Mouse (Mus musculus) MEL (cell line): ENCODE data around the gene Gm813. TPM values are rescaled to one million over a fixed set of nuclear protein-coding genes. Genes with fewer than 3 reads are reported as not detected.

Experiments
- DNase-seq: peaks from one replicate; pipeline ENCODE4 v3.0.0; 2011; ENCODE audit warnings: low read depth, low spot score
- H3K27ac ChIP-seq: 2 replicates; pipeline ENCODE4 v1.5.1; 2012; ENCODE audit warnings: low read depth, mild to moderate bottlenecking, control low read depth, low read length, moderate library complexity; ENCODE audit not compliant: control insufficient read depth
- H3K27me3 ChIP-seq, 2 experiments: fragments of 150-350 bp in 1 of 2; sonication (generic) in 1 of 2; 2 replicates each; pipeline ENCODE4 v1.6.1; 2012; ENCODE audit warnings: low read length in 2 of 2, mild to moderate bottlenecking in 2 of 2, improper control_type of control experiment in 1 of 2, moderate library complexity in 1 of 2; ENCODE audit not compliant: insufficient read depth in 2 of 2, control insufficient read depth in 1 of 2
- H3K36me3 ChIP-seq, 2 experiments: 2 replicates each; pipeline ENCODE4 v1.6.1; 2012 to 2014; ENCODE audit warnings: low read length in 2 of 2, improper control_type of control experiment in 1 of 2, inconsistent platforms in 1 of 2, mild to moderate bottlenecking in 1 of 2; ENCODE audit not compliant: insufficient read depth in 2 of 2, control insufficient read depth in 1 of 2
- H3K4me1 ChIP-seq, 2 experiments: fragments of 150-350 bp in 1 of 2; sonication (generic) in 1 of 2; 2 replicates each; pipeline ENCODE4 v1.6.1; 2012; ENCODE audit warnings: low read length in 2 of 2, improper control_type of control experiment in 1 of 2, mild to moderate bottlenecking in 1 of 2; ENCODE audit not compliant: insufficient read depth in 2 of 2, control insufficient read depth in 1 of 2
- H3K4me3 ChIP-seq, 2 experiments: fragments of 150-350 bp in 1 of 2; sonication (generic) in 1 of 2; 2 replicates each; pipeline ENCODE4 v1.5.1; 2012; ENCODE audit warnings: low read depth in 2 of 2, low read length in 2 of 2, mild to moderate bottlenecking in 2 of 2, moderate library complexity in 2 of 2, control low read depth in 1 of 2, improper control_type of control experiment in 1 of 2; ENCODE audit not compliant: control insufficient read depth in 1 of 2, insufficient read depth in 1 of 2
- H3K79me2 ChIP-seq: 2 replicates; pipeline ENCODE4 v1.6.1; 2012; ENCODE audit warnings: mild to moderate bottlenecking, low read length, moderate library complexity; ENCODE audit not compliant: control insufficient read depth, poor library complexity, insufficient read depth
- H3K9ac ChIP-seq: 2 replicates; pipeline ENCODE4 v1.6.1; 2012; ENCODE audit warnings: low read depth, mild to moderate bottlenecking, control low read depth, low read length, moderate library complexity; ENCODE audit not compliant: control insufficient read depth, poor library complexity, severe bottlenecking
- H3K9me3 ChIP-seq: fragments of 150-350 bp; sonication (generic); replicated peaks from 2 replicates; pipeline ENCODE4 v1.6.1; 2012; ENCODE audit warnings: mild to moderate bottlenecking, low read length, improper control_type of control experiment, moderate library complexity; ENCODE audit not compliant: insufficient read depth
- BHLHE40 ChIP-seq: IDR thresholded peaks from 2 replicates; pipeline ENCODE4 v1.6.1; 2012; ENCODE audit warnings: low read depth, mild to moderate bottlenecking, inconsistent platforms, low read length, improper control_type of control experiment, borderline replicate concordance
- CHD1 ChIP-seq: IDR thresholded peaks from 2 replicates; pipeline ENCODE4 v1.6.1; 2012; ENCODE audit warnings: low read depth, mild to moderate bottlenecking, inconsistent platforms, low read length, improper control_type of control experiment
- CHD2 ChIP-seq: IDR thresholded peaks from 2 replicates; pipeline ENCODE4 v1.6.1; 2011; ENCODE audit warnings: low read length, improper control_type of control experiment
- CTCF ChIP-seq, 3 experiments: IDR thresholded peaks in 2 of 3; conservative IDR thresholded peaks in 1 of 3; 2 replicates each; pipeline ENCODE4 v1.5.1; 2011 to 2012; ENCODE audit warnings: low read length in 3 of 3, low read depth in 2 of 3, mild to moderate bottlenecking in 2 of 3, improper control_type of control experiment in 1 of 3, inconsistent platforms in 1 of 3, mixed read lengths in 1 of 3, moderate library complexity in 1 of 3; ENCODE audit not compliant: control insufficient read depth in 1 of 3, insufficient read depth in 1 of 3, poor library complexity in 1 of 3, severe bottlenecking in 1 of 3
- E2F4 ChIP-seq: IDR thresholded peaks from 2 replicates; pipeline ENCODE4 v1.6.1; 2011; ENCODE audit warnings: low read depth, low read length, improper control_type of control experiment, borderline replicate concordance
- ELF1 ChIP-seq: IDR thresholded peaks from 2 replicates; pipeline ENCODE4 v1.6.1; 2014; ENCODE audit warnings: low read depth, mild to moderate bottlenecking, inconsistent platforms, low read length, improper control_type of control experiment, moderate library complexity
- EP300 ChIP-seq, 2 experiments: IDR thresholded peaks; 2 replicates each; pipeline ENCODE4 v1.6.1; 2011; ENCODE audit warnings: improper control_type of control experiment in 2 of 2, low read length in 2 of 2, low read depth in 1 of 2, mild to moderate bottlenecking in 1 of 2
- ETS1 ChIP-seq: IDR thresholded peaks from 2 replicates; pipeline ENCODE4 v1.6.1; 2012; ENCODE audit warnings: low read depth, mild to moderate bottlenecking, inconsistent platforms, low read length, improper control_type of control experiment, moderate library complexity
- GABPA ChIP-seq: IDR thresholded peaks from 2 replicates; pipeline ENCODE4 v1.6.1; 2012; ENCODE audit warnings: low read depth, mild to moderate bottlenecking, inconsistent platforms, low read length, improper control_type of control experiment, moderate library complexity
- GATA1 ChIP-seq: IDR thresholded peaks from 2 replicates; pipeline ENCODE4 v1.6.1; 2011; ENCODE audit warnings: low read depth, low read length, improper control_type of control experiment
- HCFC1 ChIP-seq: IDR thresholded peaks from 2 replicates; pipeline ENCODE4 v1.6.1; 2012; ENCODE audit warnings: low read depth, mild to moderate bottlenecking, inconsistent platforms, low read length, improper control_type of control experiment, moderate library complexity
- JUND ChIP-seq: IDR thresholded peaks from 2 replicates; pipeline ENCODE4 v1.6.1; 2011; ENCODE audit warnings: low read depth, mild to moderate bottlenecking, improper control_type of control experiment, low read length
- KAT2A ChIP-seq: conservative IDR thresholded peaks from 2 replicates; pipeline ENCODE4 v1.6.1; 2012; ENCODE audit warnings: low read depth, low read length, improper control_type of control experiment, inconsistent platforms
- MAFK ChIP-seq: IDR thresholded peaks from 2 replicates; pipeline ENCODE4 v1.6.1; 2011; ENCODE audit warnings: low read depth, mild to moderate bottlenecking, low read length, improper control_type of control experiment, borderline replicate concordance
- MAX ChIP-seq: IDR thresholded peaks from 2 replicates; pipeline ENCODE4 v1.6.1; 2011; ENCODE audit warnings: low read length, improper control_type of control experiment
- MAZ ChIP-seq: IDR thresholded peaks from 2 replicates; pipeline ENCODE4 v1.6.1; 2012; ENCODE audit warnings: low read depth, mild to moderate bottlenecking, inconsistent platforms, low read length, improper control_type of control experiment
- MEF2A ChIP-seq: IDR thresholded peaks from 2 replicates; pipeline ENCODE4 v1.6.1; 2014; ENCODE audit warnings: low read depth, mild to moderate bottlenecking, inconsistent platforms, low read length, improper control_type of control experiment; ENCODE audit not compliant: poor library complexity, insufficient replicate concordance, severe bottlenecking; ENCODE audit errors: extremely low read depth
- MXI1 ChIP-seq: IDR thresholded peaks from 2 replicates; pipeline ENCODE4 v1.6.1; 2011; ENCODE audit warnings: mild to moderate bottlenecking, low read depth, low read length, improper control_type of control experiment
- MYB ChIP-seq: IDR thresholded peaks from 2 replicates; pipeline ENCODE4 v1.6.1; 2011; ENCODE audit warnings: mild to moderate bottlenecking, low read depth, low read length, improper control_type of control experiment
- MYC ChIP-seq: IDR thresholded peaks from 2 replicates; pipeline ENCODE4 v1.6.1; 2011; ENCODE audit warnings: low read depth, mild to moderate bottlenecking, low read length, improper control_type of control experiment, moderate library complexity
- NELFE ChIP-seq: IDR thresholded peaks from 2 replicates; pipeline ENCODE4 v1.6.1; 2011; ENCODE audit warnings: low read depth, low read length, improper control_type of control experiment
- NRF1 ChIP-seq: IDR thresholded peaks from 2 replicates; pipeline ENCODE4 v1.6.1; 2014; ENCODE audit warnings: low read depth, mild to moderate bottlenecking, inconsistent platforms, low read length, improper control_type of control experiment, moderate library complexity; ENCODE audit not compliant: poor library complexity, insufficient read depth, severe bottlenecking
- POLR2A ChIP-seq, 2 experiments: IDR thresholded peaks; 2 replicates each; pipeline ENCODE4 v1.6.1; 2011 to 2012; ENCODE audit warnings: low read length in 2 of 2, mild to moderate bottlenecking in 2 of 2, control low read depth in 1 of 2, improper control_type of control experiment in 1 of 2, low read depth in 1 of 2, moderate library complexity in 1 of 2; ENCODE audit not compliant: control insufficient read depth in 1 of 2, insufficient read depth in 1 of 2, poor library complexity in 1 of 2
- POLR2AphosphoS2 ChIP-seq: IDR thresholded peaks from 2 replicates; pipeline ENCODE4 v1.6.1; 2011; ENCODE audit warnings: low read length, improper control_type of control experiment
- POLR2AphosphoS5 ChIP-seq: IDR thresholded peaks from 2 replicates; pipeline ENCODE4 v1.6.1; 2012; ENCODE audit warnings: low read depth, borderline replicate concordance, mild to moderate bottlenecking, inconsistent platforms, low read length, moderate library complexity, mixed read lengths
- RAD21 ChIP-seq: IDR thresholded peaks from 2 replicates; pipeline ENCODE4 v1.6.1; 2011; ENCODE audit warnings: mild to moderate bottlenecking, low read depth, low read length, improper control_type of control experiment
- RCOR1 ChIP-seq: IDR thresholded peaks from 2 replicates; pipeline ENCODE4 v1.6.1; 2012; ENCODE audit warnings: low read depth, mild to moderate bottlenecking, inconsistent platforms, low read length, improper control_type of control experiment
- SIN3A ChIP-seq: IDR thresholded peaks from 2 replicates; pipeline ENCODE4 v1.6.1; 2012; ENCODE audit warnings: low read length, improper control_type of control experiment, inconsistent platforms
- SMC3 ChIP-seq: IDR thresholded peaks from 2 replicates; pipeline ENCODE4 v1.6.1; 2011; ENCODE audit warnings: low read depth, low read length, improper control_type of control experiment
- TBP ChIP-seq: IDR thresholded peaks from 2 replicates; pipeline ENCODE4 v1.8.0; 2011; ENCODE audit warnings: low read depth, low read length, improper control_type of control experiment
- TCF12 ChIP-seq: IDR thresholded peaks from 2 replicates; pipeline ENCODE4 v1.6.1; 2014; ENCODE audit warnings: low read depth, mild to moderate bottlenecking, inconsistent platforms, low read length, improper control_type of control experiment, moderate library complexity
- UBTF ChIP-seq: IDR thresholded peaks from 2 replicates; pipeline ENCODE4 v1.6.1; 2012; ENCODE audit warnings: low read depth, mild to moderate bottlenecking, inconsistent platforms, low read length, improper control_type of control experiment, moderate library complexity, borderline replicate concordance; ENCODE audit not compliant: insufficient read depth
- USF1 ChIP-seq: IDR thresholded peaks from 2 replicates; pipeline ENCODE4 v1.6.1; 2014; ENCODE audit warnings: low read depth, mild to moderate bottlenecking, inconsistent platforms, low read length, improper control_type of control experiment, moderate library complexity
- USF2 ChIP-seq, 2 experiments: IDR thresholded peaks; 2 replicates each; pipeline ENCODE4 v1.6.1; 2011 to 2012; ENCODE audit warnings: improper control_type of control experiment in 2 of 2, low read length in 2 of 2, borderline replicate concordance in 1 of 2, inconsistent platforms in 1 of 2, low read depth in 1 of 2, mild to moderate bottlenecking in 1 of 2; ENCODE audit not compliant: insufficient read depth in 1 of 2
- ZC3H11A ChIP-seq: IDR thresholded peaks from 2 replicates; pipeline ENCODE4 v1.6.1; 2012; ENCODE audit warnings: low read depth, mild to moderate bottlenecking, inconsistent platforms, low read length, improper control_type of control experiment
- ZKSCAN1 ChIP-seq: IDR thresholded peaks from 2 replicates; pipeline ENCODE4 v1.6.1; 2012; ENCODE audit warnings: low read depth, mild to moderate bottlenecking, inconsistent platforms, low read length, improper control_type of control experiment, moderate library complexity
- ZMIZ1 ChIP-seq: IDR thresholded peaks from 2 replicates; pipeline ENCODE4 v1.6.1; 2012; ENCODE audit warnings: low read depth, mild to moderate bottlenecking, inconsistent platforms, low read length, improper control_type of control experiment, moderate library complexity
- ZNF384 ChIP-seq: IDR thresholded peaks from 2 replicates; pipeline ENCODE4 v1.6.1; 2012; ENCODE audit warnings: low read depth, mild to moderate bottlenecking, inconsistent platforms, low read length, improper control_type of control experiment
- polyA plus RNA-seq, 2 experiments: library from polyadenylated mRNA; stranded (reverse) in 1 of 2; unstranded in 1 of 2; fragments of >175 nt in 1 of 2; fragments of >200 nt in 1 of 2; gene quantifications; 2 replicates each; pipeline versions ENCODE4 v1.2.1 to v1.2.4; 2012; ENCODE audit warnings: low replicate concordance in 2 of 2, low read depth in 1 of 2; ENCODE audit not compliant: insufficient read length in 2 of 2, insufficient read depth in 1 of 2, missing spikeins in 1 of 2
- total RNA-seq: library from RNA; depleted of rRNA; stranded (reverse); fragments of 300-350 nt; gene quantifications from 2 replicates; pipeline ENCODE4 v1.2.3, GENCODE M21; 2012

The Gm813 gene
- total and polyA plus RNA-seq, 3 experiments: not detected

DNA sequence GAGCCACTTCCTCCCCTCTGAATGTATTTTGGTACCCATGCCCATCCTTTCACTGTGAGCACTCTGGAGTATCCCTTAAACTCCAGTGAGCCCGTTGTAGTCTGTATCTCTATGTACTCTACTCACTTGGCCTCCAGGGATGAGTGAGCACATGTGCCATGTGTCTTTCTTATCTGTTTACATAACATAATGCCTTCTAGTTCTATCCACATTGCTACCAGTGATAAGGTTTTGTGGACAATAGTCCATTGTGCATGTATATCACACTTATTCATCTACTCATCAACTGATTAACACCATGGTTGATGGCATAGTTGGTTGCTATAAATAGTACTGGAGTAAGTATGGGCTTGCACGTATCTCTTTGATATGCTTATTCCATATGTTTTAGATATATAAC, 12.9 kb downstream of the Gm813 start:
- H3K27ac ChIP-seq: no peak overlapping the region
- H3K36me3 ChIP-seq: peaks cover 0 to 29% of the 10 kb centered on the region in 2 experiments; a peak in 2 of 4 replicates
- H3K9ac ChIP-seq: no peak overlapping the region
- peaks cover 8 to 20% of the 10 kb centered on the region in 2 experiments for H3K4me1 ChIP-seq
- H3K9me3 ChIP-seq: no peaks in the 10 kb centered on the region
- no peaks in the 10 kb centered on the region for H3K79me2 ChIP-seq
- no peaks in the 10 kb centered on the region for H3K27me3 ChIP-seq
- DNase-seq: peak; percentile 40
- H3K4me3 ChIP-seq: no peak overlapping the region
- TF ChIP-seq EP300 (IDR thresholded peaks at IDR 0.05; ENCODE audit: low read depth in 1 of 2, low read length in 2 of 2): peak in 1 of 2 experiments; percentile 37; a peak in 1 of 4 replicates
- no peak for TF ChIP-seq NRF1
- TF ChIP-seq MEF2A: peak; percentile 30; the same call in 1 of the 2 replicates
- TF ChIP-seq TCF12: 0 out of 2 replicates have a peak, but pooled peaks have one; percentile 33
- TF ChIP-seq SIN3A: no peak
- no peak for TF ChIP-seq UBTF
- no peak for TF ChIP-seq E2F4
- no peak for TF ChIP-seq ELF1
- TF ChIP-seq ETS1: 0 out of 2 replicates have a peak, but pooled peaks have one; percentile 39
- no peak for TF ChIP-seq RCOR1
- no peak for TF ChIP-seq ZKSCAN1
- no peak for TF ChIP-seq ZNF384
- peak; percentile 66; the same call in 1 of the 2 replicates for TF ChIP-seq MXI1
- no peak for TF ChIP-seq POLR2A (IDR thresholded peaks at IDR 0.05; ENCODE audit: control insufficient read depth in 1 of 2, insufficient read depth in 1 of 2, low read depth in 1 of 2, low read length in 2 of 2, poor library complexity in 1 of 2)
- TF ChIP-seq BHLHE40: peak; percentile 14; the same call in 1 of the 2 replicates
- TF ChIP-seq MYC: peak; percentile 59; the same call in 1 of the 2 replicates
- TF ChIP-seq MAFK: no peak
- no peak for TF ChIP-seq ZC3H11A
- no peak for TF ChIP-seq HCFC1
- TF ChIP-seq JUND: no peak
- no peak for TF ChIP-seq GABPA
- no peak for TF ChIP-seq CHD1
- no peak for TF ChIP-seq SMC3
- TF ChIP-seq POLR2AphosphoS2: no peak
- no peak for TF ChIP-seq USF1
- TF ChIP-seq MAZ: no peak
- no peak for TF ChIP-seq MYB
- no peak for TF ChIP-seq CHD2
- TF ChIP-seq ZMIZ1: no peak
- TF ChIP-seq RAD21: no peak
- no peak for TF ChIP-seq USF2 (IDR thresholded peaks at IDR 0.05; ENCODE audit: borderline replicate concordance in 1 of 2, insufficient read depth in 1 of 2, low read depth in 1 of 2, low read length in 2 of 2)
- peak; percentile 48; the same call in 1 of the 2 replicates for TF ChIP-seq GATA1
- TF ChIP-seq CTCF (IDR thresholded peaks at IDR 0.05 in 2 of 3, conservative IDR thresholded peaks at IDR 0.05 in 1 of 3; ENCODE audit: control insufficient read depth in 1 of 3, insufficient read depth in 1 of 3, low read depth in 2 of 3, low read length in 3 of 3, poor library complexity in 1 of 3, severe bottlenecking in 1 of 3): no peak
- TF ChIP-seq NELFE: no peak
- TF ChIP-seq MAX: peak; percentile 62
- TF ChIP-seq POLR2AphosphoS5: no peak
- no peak for TF ChIP-seq KAT2A
- no peak for TF ChIP-seq TBP
